Mouse (Mus musculus) cerebellum, adult 11-12 months (tissue): ENCODE measurements at regions not wholly inside any gene's neighbourhood (a gene's known extent, or its start where the extent isn't known, plus 50 kb on each side); places are given as distances from the start of the nearest gene placed in this dataset.
A peak's percentile ranks its signal among the peaks of the same experiment; 100 is the strongest.

Experiments used
- DNase-seq: peaks from one replicate; pipeline ENCODE4 v3.0.0; 2022

DNA sequence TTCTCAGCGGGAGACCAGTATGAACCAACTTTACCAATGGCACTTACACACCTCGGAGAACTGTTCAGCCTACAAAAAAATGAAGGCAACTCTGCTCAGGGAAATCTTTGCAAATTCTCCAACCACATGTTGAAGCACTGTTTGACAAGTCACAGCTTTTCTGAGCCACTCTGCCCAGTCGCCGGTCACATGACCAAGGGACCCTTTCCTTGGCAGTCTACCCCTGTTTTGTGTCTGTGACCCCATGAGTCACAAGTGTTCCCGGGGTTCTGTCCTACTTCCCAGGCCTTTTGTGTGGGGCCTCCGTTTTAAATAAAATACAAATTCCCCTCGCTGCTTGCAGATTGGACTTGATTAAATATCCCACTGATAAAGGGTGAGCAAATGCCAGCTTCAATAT, 323.5 kb upstream of the Mgmt start:
- no peak for DNase-seq

DNA sequence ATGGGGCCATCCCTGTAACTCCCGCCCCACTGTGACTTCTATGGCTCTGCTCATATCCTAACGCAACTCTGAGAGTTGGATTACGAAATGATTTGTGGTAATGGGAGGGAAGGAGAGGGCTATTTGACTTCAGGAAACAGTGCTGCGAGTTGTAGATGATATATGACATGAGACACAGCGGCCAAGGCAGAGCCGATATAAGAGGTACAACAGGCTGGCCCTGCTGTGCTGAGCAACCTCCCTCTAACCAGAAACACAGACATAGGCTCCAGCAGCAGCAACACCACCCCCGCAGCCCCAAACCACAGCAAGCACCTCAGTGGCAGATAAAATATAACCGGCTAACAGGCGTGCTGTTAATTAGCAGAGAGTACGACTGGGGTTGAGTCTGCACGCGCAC, 312.5 kb upstream of the Mgmt start:
- no peak for DNase-seq

DNA sequence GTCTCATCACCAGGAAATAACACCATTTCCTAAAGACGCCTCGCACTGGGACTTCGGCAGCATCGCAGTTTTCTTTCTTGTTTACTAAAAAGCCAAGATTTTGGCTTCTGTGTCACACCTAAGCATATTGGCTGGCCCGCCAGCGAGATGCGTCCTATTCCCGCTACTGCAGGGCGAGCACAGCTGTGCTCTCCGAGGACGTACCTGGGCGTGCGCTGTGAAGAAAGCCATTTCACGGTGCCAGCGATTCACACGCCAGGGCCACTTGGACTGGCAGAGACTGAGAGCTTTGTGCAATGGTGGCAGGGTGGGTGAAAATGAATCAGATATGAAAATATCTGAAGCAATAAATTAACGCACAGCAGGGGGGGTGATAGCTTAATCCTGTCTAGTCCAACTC, 310.1 kb upstream of the Mgmt start:
- no peak for DNase-seq

GRCm38 (mm10) chr7:136588491-136588890, 305.9 kb upstream of the Mgmt start:
- no peak for DNase-seq

GRCm38 (mm10) chr7:136590947-136591346, 303.5 kb upstream of the Mgmt start:
- DNase-seq = no peak

- DNase-seq = no peak
Observed at GRCm38 (mm10) chr7:136607278-136608120, 286.9 kb upstream of the Mgmt start.

- DNase-seq = no peak
Observed at GRCm38 (mm10) chr7:136613496-136613895, 280.9 kb upstream of the Mgmt start.

GRCm38 (mm10) chr7:136624496-136624895, 269.9 kb upstream of the Mgmt start:
- DNase-seq = no peak

DNA sequence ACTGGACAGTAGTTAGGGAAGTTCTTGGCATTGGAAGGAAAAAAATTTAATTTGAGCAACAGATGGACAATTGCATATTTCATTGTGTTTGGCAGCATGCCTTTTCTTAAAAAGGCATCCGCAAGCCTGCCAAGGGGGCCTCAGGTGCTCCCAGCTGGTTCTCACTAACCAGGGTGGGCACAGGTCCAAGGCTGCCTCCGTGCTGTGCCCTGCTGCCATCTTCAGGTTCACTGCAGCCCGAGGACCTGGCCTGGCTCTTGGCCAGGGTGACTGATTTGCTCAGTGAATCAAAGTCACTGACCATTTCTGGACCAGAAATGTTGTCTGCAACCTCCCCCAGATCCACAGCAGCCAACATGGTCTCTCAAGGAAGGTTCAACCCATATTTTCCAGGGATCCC, 263.3 kb upstream of the Mgmt start:
- peak; percentile 79 for DNase-seq

DNA sequence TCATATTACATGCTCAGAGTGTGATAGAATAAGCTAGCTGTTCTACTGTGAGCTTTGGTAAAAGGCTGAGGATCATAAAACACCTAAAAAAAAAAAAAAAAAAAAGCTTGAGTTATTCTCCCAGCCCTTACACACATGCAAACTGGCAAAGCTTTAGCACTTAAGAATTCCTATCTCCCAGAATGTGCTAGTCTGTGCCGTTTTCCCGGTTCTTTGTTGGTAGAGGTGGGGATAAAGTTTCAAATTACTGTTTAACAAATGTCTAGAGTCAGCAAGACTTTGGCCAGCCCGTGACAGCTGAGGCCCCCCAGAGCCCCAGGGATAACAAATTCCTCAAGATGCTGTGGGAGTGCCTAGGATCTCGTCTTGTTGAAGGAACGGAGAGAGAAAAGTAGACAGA, 254.3 kb upstream of the Mgmt start:
- no peak for DNase-seq

DNA sequence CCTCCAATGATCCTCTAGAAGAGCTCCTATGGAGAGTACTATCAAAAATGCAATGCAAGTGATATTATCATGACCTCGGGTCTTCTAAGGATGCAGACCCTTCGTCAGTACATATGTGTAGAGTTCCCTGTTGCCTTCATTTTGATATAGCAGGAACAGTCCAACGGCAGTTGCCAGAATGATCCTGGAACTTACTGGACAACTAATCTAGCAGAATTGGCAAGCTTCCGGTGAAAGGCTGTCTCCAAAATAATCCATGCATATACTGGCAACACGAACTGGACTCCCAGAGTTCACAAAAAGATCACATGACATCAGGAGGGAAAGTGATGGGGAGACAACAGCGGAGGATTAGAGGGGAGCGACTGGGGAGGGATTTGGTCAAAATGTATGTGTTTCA, 253.6 kb upstream of the Mgmt start:
- DNase-seq = no peak

DNA sequence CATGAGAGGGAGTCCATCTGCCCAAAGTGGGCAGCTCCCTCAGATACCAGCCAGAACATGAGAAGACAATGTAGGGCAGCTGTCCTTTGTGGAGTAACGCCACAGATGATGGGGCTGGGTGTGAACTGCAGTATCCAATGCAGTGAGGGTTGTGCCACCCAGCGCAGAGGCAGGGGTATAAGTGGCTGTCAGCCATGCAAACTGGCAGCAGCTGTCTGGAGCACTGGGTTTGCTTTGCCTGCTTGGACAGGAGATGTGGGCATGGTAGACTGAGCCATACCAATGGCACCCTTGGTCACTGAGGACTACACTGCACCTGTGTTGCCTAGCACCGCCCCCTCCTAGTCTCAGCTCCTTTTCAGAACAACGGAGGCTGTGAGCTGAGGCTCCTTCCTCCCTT, 244.6 kb upstream of the Mgmt start:
- DNase-seq = no peak

GRCm38 (mm10) chr7:136659930-136660329, 234.5 kb upstream of the Mgmt start:
- no peak for DNase-seq

- DNase-seq = no peak
Observed at GRCm38 (mm10) chr7:136660401-136660800, 234.0 kb upstream of the Mgmt start.

DNA sequence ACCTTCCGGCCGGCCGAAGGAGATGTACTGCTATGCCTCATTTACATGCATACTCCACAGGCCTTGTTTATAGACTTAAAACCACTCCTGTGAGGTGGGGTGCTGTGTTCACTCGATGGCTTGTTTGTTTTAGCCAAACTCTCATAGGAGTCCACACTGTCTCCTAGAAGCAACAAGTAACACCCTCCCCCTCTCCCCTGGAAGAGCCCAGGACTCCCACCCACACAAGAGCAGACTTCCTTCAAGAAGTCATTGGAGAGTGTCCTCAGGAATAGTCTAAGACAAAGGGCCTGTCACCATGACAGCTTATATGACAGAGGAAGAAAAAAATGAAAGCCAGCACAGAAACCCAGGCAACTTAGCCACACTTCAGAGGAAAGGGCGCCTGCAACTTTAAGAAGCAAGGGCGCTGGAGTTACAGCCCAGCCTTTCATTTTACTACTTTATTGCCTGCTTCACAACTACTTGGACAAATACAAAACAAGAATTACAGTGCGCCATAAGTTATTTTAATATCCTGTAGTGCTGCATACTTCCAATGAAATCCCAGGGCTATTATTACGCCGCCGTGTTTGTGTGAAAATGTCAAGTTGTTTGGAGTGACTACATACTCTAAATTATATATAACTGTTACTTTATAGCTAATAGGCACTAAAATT, 229.9 kb upstream of the Mgmt start:
- DNase-seq = no peak

GRCm38 (mm10) chr7:136665901-136666300, 228.5 kb upstream of the Mgmt start:
- DNase-seq = no peak

GRCm38 (mm10) chr7:136666707-136667106, 227.7 kb upstream of the Mgmt start:
- DNase-seq = no peak

DNA sequence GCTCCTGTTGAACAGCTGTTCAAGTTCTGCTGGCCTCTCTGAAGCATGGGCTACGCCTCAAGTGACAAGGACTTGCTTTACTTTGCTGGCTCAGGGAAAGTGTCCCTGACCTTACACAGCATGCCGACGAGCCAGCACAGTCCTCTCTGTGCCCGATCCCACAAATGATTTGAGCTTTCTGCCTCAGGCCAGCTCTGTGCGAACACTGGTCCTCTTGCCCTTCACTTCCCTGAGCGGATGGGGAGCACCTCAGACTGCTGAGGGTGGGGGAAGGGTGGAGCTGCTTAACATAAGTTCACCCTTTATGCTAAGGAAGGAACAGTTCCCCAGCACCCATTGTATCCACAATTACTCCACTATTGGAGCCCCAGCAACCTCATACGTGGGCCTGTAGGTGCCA, 223.7 kb upstream of the Mgmt start:
- DNase-seq = no peak

DNA sequence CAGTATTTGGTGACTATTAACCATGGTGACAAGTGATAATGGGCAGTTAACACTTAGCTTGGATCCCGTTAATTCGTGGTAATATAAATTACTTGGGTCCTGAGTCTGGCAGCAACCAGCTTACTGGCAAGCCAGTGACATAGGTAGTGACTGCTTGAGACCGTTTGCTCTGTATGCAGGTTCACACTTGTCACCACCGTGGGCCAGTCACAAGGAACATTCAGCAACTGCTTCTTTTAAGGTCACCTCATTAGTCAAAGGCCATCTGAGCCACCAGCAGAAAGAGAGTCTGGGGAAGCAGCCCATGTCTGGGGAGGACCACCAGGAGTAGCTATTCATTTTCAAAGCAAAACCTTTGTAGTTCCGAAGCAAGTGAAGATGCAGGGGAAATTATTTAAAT, 220.3 kb upstream of the Mgmt start:
- no peak for DNase-seq

DNA sequence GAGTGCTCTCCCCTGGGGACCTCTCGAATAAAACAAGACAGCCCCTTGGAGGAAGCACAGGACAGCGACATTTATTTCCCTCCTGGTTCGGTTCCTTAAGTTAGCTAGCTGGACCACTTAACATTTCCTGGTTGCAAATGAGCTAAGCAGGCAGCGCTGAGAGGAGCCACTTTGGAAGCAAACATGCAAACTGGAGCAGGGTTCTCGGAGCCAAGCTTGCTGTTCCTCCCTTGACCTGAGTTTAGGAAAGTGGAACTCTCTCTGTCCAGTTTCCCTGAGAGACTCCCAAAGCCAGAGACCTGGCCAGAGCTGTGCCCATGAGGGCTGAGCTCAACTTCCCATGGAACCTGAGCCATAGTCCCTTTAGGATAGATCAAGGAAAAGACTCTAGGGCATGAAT, 219.4 kb upstream of the Mgmt start:
- no peak for DNase-seq

GRCm38 (mm10) chr7:136676104-136676503, 218.3 kb upstream of the Mgmt start:
- DNase-seq = no peak

GRCm38 (mm10) chr7:136676987-136677545, 217.3 kb upstream of the Mgmt start:
- DNase-seq = no peak

- no peak for DNase-seq
Observed at GRCm38 (mm10) chr7:136689579-136689978, 204.8 kb upstream of the Mgmt start.

- no peak for DNase-seq
Observed at GRCm38 (mm10) chr7:136706246-136706645, 188.2 kb upstream of the Mgmt start.
